Mouse (Mus musculus): ENCODE measurements at regions not wholly inside any gene's neighbourhood (a gene's known extent, or its start where the extent isn't known, plus 50 kb on each side); places are given as distances from the start of the nearest gene placed in this dataset.
A peak's percentile ranks its signal among the peaks of the same experiment; 100 is the strongest.

DNA sequence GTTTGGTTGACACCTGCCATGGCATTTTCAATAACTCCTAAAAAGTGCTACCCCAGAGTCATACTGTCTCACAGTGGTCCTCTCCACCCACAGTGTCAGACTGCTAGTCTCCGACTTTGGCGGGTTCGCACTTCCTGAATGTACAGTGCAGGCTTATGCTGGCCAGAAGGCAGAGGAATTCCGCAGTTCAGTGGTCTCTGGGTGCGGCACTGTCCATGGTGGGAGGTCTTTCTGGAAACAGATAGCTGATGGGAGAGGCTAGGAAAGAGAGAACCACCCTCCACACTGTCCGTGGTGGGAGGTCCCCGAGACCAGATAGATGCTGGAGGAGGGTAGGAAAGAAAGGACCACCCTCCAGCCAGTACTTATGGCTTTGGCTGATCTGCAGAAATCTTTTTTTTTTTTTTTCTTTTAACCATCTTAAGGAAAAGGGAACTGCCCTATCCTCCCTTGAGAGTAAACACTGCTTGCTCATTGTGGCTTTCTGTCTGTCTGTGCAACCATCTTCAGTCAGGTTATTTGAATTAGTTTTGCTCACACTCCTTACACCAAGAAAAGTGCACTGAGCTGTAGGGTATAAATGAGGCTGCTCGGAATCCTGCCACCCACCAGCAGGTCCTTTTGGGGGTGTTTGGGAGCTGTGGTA, 227.2 kb downstream of the Kcnrg start:
- peak; percentile 31 to 49 for DNase-seq

DNA sequence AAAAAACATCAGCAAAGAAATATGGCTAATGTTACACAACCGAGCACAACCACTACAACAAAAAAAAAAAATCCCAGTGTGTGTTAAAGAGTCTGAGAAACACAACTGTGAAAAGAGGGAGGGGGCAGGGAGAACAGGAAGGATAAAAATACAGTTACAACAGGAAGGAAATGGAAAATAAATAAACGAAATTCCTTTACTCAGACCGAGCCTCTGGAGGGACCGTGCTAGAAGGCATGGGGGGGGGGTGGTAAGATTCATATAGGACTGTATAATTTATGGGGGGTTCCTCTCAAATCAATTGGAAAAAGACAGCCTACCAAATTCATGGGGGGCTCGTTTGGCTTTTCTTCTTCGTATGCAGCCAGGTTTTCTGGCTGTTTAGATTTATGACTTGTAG, 228.5 kb downstream of the Kcnrg start:
- no peak for DNase-seq

- DNase-seq = peak in 1 of 2 experiments; percentile 18
These were observed 229.0 kb downstream of the Kcnrg start for GRCm38 (mm10) chr14:61836231-61836630.

- DNase-seq = no peak
These were observed 229.7 kb downstream of the Kcnrg start for GRCm38 (mm10) chr14:61836965-61837364.

DNA sequence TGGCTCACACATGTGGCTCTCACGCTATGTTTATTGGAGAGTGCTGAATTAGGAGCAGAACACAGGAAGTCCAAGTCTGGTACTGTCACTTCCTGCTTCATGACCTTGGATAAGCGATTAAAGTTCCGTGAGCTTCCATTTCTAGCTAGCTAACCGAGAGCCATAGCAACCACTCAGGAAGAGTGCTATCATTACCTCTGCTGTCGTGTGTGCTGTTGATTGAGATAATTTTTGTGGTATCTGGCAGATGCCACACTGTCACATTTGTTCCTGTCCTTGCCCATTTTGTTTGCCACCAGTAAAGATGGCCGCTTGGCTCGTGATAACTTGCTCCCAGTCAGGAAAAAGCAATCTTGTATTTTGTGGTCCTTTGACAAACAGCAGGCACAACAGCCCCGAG, 230.6 kb downstream of the Kcnrg start:
- DNase-seq = no peak

- no peak for DNase-seq
These were observed 235.2 kb downstream of the Kcnrg start for GRCm38 (mm10) chr14:61842476-61842875.

DNA sequence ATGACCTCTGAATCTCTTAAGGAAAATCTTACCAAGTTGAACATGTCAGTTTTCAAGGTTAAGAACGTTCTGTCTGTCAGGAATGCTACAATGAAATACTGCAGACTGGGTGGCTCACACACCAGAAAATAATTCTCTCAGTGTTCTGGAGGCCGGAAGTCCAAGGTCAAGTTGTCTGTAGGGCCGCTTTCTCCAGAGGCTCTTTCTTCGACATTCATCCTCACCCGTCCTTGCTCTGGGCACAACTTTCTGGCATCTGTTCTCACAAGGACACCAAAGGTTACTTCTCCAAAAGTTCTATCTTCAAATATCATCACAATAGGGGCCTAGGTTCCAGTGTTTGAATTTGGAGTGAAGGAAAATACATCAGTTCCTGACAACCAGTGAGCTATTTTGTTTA, 239.2 kb downstream of the Kcnrg start:
- DNase-seq = no peak

GRCm38 (mm10) chr14:61850244-61850643, 243.0 kb downstream of the Kcnrg start:
- no peak for DNase-seq

GRCm38 (mm10) chr14:61857616-61858015, 250.4 kb downstream of the Kcnrg start:
- DNase-seq = no peak

DNA sequence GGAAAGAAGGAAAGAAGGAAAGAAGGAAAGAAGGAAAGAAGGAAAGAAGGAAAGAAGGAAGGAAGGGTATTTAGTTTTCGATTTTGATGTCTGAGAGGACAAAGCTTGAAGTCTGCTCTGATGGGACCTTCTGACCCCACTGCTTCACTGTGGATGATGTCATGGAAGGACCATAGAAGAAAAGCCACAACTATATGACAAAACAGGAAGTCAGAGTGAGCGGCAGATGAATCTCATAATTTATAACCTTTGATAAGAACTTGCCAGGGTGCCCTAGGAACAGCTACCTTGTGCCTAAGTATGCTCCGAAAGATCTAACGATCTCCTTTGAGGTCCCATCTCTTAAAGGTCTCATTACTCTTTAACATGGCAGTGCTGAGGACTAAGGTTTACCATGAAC, 253.4 kb downstream of the Kcnrg start:
- DNase-seq = no peak

DNA sequence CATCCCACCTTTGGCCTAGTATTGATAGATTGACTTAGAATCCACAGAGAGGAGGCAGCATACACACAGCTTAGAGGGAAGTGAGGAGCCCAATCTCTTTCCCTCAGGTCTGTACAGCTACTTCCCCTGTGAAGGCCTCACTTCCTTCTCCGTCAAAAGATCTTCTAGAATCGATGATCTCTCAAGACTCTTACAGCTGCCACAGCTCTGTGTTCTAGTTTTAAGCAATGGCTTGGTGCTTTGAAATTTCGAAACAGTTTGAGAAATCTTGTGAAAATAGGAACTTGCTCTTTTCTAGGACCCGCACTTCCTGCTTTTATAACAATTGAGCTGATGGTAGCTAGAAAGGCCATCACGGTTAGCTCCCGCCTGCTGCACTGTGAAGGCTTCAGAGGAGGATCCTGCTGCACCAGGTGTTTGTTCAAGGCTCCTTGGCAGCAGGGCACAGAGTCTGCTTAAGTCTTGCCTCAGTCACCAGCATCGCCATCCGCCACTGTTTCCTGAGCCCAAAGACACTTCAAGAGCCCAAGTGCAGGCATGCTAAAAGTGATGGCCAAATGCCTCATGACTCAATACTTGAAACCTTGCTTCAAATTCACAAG, 254.2 kb downstream of the Kcnrg start:
- peak in 1 of 2 experiments; percentile 17 for DNase-seq

- DNase-seq = no peak
These were observed 255.7 kb downstream of the Kcnrg start for GRCm38 (mm10) chr14:61862931-61863330.

DNA sequence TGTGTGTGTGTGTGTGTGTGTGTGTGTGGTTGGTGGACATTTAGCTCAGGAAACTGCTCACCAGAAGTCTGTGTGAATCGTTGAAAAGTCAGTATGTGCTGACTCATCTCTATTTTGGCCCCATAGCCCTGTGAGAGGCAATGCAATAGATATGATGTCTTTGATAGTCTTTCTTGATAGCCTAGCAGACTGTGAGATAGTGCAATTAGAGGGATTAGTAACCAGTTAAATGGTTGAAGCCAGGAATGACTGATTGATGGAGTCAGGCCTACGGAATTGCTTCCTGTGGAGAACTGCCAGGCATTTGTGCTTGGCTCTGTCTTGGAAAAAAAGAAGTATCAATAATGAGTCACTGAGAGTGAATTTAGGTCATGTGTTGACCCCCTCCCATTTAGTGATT, 256.2 kb downstream of the Kcnrg start:
- DNase-seq = no peak

GRCm38 (mm10) chr14:61866532-61867268, 259.4 kb downstream of the Kcnrg start:
- peak in 1 of 2 experiments; percentile 11 for DNase-seq

GRCm38 (mm10) chr14:61874206-61874605, 266.9 kb downstream of the Kcnrg start:
- DNase-seq = no peak

DNA sequence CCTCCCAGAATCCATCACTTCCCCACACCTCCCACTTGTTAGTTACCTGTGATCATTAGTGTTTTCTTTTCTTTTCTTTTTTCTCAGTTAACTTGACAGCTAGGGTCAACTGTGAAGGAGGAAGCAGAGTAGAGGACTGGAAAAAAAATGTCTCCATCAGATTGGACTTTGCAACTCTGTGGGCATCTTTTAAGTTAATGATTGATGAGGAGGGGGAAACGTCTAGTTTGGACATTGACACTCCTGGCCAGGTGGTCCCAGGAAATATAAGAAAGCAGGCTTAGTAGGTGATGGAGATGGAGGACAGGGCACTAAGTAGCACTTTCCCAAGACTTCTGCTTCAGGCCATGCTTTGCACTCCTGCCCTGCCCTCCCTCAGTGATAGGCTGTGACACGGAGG, 272.2 kb downstream of the Kcnrg start:
- no peak for DNase-seq

- DNase-seq = no peak
These were observed 273.4 kb downstream of the Kcnrg start for GRCm38 (mm10) chr14:61880514-61881259.

DNA sequence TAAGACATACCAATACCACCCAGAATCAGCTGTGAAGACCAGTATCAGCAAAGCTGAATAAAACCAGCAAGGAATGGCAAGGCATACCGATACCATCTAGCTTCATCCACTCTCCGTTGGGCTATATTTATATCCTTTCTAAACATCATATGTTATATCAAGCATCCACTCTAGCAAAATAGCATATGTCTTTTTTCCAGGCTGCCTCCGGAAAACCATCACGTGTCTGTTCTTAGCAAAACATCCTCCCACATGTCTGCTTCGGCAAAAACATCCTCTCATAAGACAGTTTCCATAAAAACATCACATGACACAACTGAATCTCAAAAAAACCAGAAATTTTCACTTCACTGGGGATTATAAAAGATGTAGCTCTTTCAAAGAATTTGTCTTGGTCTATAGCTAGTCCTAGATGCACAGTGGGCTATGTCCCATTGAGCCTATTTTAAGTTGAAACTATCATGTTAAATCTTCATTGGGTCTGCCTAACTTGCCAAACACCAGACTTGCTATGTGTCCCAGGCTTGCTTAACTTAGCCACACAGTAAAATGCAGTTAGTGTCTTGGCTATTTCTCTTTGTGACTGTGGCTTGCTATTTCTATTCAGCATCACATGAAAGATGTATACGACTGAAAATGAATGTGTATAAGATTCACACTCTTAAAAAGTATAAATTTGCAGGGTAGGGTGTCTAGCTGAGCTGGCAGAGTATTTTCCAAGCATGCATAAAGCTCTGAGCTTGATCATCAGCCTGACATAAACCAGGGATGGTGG, 278.2 kb downstream of the Kcnrg start:
- no peak for DNase-seq

DNA sequence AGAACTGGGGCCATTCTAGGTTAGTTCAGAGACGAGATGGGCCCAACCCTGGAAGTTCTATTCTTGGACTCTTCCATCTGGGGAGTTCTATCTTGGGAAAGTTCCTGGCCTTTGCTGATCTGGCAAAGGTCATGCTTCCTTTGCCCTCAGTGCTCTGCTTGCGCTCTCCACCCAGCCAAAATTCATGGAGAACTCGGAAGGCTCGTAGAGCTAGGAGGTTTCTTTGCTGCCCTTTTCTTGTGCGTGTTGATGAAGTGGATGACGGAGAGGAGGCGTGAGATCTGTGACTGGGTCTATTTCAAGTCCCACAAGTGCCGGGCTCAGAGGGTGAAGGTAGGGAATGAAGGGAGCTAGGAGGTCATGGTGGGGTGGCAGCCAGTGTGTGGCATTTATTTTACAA, 282.4 kb downstream of the Kcnrg start:
- DNase-seq = no peak

DNA sequence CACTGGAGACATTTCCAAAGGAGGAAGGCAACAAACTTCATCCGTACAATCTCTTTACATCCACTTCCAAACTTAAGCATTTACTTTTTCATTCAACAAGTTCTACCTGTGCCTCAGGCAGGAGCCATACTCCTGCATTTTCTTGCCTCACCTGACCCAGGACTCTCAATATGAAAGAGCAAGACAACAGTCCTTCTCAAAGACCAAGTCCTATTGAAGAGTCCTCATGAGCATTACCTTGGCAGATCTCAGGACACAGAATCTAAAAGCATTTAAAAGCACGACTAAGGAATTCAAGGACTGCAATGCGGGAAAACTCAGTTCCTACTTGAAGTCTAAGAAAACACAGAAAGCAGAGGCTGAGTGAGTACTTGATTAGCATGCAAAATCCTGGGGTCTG, 286.5 kb downstream of the Kcnrg start:
- DNase-seq = no peak

DNA sequence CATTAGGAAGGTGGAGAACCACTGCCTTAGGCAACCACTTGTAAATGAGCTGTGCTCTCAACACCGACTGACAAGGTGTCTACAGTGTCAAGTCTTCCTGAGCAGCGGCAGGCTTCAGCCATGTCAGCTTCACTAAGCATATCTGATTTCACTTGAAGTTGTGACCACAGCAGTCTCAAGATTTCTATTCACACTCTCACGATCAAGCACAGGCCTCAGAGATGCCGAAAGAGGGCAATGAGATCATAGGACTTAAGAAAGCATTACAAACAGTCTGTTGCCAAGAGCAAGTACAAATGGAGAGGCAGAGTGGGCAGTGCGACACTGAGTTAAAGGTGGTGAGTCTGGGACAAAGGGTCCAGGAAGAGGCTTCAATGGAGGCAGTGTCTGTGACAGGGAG, 289.6 kb downstream of the Kcnrg start:
- no peak for DNase-seq

GRCm38 (mm10) chr14:61898664-61899063, 291.4 kb downstream of the Kcnrg start:
- no peak for DNase-seq
